Mouse (Mus musculus) stomach, postnatal 0 days (tissue): Measurements from ENCODE around the gene Fgfr2.
"Not testable (repeated sequence)": the region's sequence is repeated elsewhere in the genome, so short reads cannot be mapped to it uniquely, and the experiment has no call there.

Source experiments
- CTCF ChIP-seq: IDR thresholded peaks from 2 replicates; pipeline ENCODE4 v1.5.1; 2016; ENCODE audit warnings: antibody characterized with exemption, low read depth, mild to moderate bottlenecking, moderate library complexity
- EP300 ChIP-seq: optimal IDR thresholded peaks from 2 replicates; pipeline ENCODE3; 2016; ENCODE audit warnings: antibody characterized with exemption

GRCm38 (mm10) chr7:131045258-131045835 is 2077.8 kb downstream of the Fgfr2 start:
- peak; percentile 68 for TF ChIP-seq CTCF
- TF ChIP-seq EP300 = not testable (repeated sequence)
